Mouse (Mus musculus) small intestine, adult 2 months (tissue): ENCODE measurements around the gene Nup50.

Experiments used
- CTCF ChIP-seq: fragments of 200-500 bp; IDR thresholded peaks from 2 replicates; pipeline ENCODE4 v1.5.1; 2012; ENCODE audit warnings: low read depth, mild to moderate bottlenecking, control low read depth, inconsistent platforms, low read length, moderate library complexity, mixed read lengths; ENCODE audit not compliant: insufficient replicate concordance, insufficient read length; ENCODE audit errors: extremely low read depth
- POLR2A ChIP-seq: fragments of 200-500 bp; IDR thresholded peaks from 2 replicates; pipeline ENCODE4 v1.6.1; 2012; ENCODE audit warnings: low read depth, mild to moderate bottlenecking, control low read depth, inconsistent platforms, low read length, moderate library complexity

- no peak for TF ChIP-seq POLR2A
- TF ChIP-seq CTCF, result no peak
Measured at GRCm38 (mm10) chr15:84986171-84987019, 63.2 kb downstream of the Nup50 start.
